Comparison of ENCODE assay signal across 11 mouse cellular contexts in the genomic region with DNA sequence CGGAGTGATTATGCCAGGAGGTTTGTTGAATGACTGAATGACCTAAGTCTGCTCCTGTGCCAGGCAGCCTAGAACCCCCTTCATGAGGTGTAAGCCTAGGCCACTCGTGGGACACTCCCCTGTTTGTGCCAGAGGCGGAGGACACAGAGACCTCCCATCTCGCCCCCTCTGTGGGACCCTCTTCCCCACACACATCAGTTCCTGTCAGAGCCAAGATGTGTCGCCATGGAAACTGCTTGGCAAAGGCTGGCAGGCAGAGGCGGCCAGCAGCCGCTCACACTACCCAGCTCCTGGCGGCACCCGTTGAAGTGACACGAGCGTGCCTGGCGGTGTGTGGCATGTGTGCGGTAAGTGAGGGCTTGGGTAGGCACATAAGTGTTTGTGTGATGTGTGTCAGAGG. TPM values are rescaled to one million over a fixed set of nuclear protein-coding genes. Genes with fewer than 3 reads are reported as not detected.
DNase-seq lines count a peak whose midpoint lies in the region; ATAC-seq and TF ChIP-seq lines count a peak whose summit lies in the region.
"Had no signal": no experiment of that assay in that cellular context is flagged by ENCODE, and none has a peak within 500 bp of the region (broad histone marks: within the 10 kb centered on the region; RNA-seq: fewer than 3 reads in every experiment).

A gene (plus strand): TSS at position 306 of the 400 bp plus-strand sequence.

- H3K4me2 ChIP-seq in neural tube, embryonic 11.5 days (ENCODE audit: low read depth): no peak within 1 kb of the TSS
- no peak within 1 kb of the TSS for H3K4me2 ChIP-seq in liver, postnatal 0 days (ENCODE audit: low read depth, low read length)

- intact Hi-C loops in left cerebral cortex, postnatal 4 days (cut with DNase I): no loop called here

- WGBS in neural tube, embryonic 11.5 days: 85% methylated on average over 13 of the region's 13 CpGs
- 67% methylated on average over 13 of the region's 13 CpGs for WGBS in liver, postnatal 0 days (ENCODE audit: insufficient replicate concordance)

- no peak within 1 kb of the TSS for H3K27ac ChIP-seq in neural tube, embryonic 11.5 days (ENCODE audit: low read depth, low read length)
- no peak within 1 kb of the TSS for H3K27ac ChIP-seq in liver, postnatal 0 days (ENCODE audit: low read depth)

- H3K4me3 ChIP-seq in neural tube, embryonic 11.5 days (ENCODE audit: low read depth, low read length): no peak within 1 kb of the TSS
- H3K4me3 ChIP-seq in liver, postnatal 0 days (ENCODE audit: low read depth, low read length): no peak within 1 kb of the TSS
- H3K4me3 ChIP-seq: erythroblast, embryonic 14.5 days had no signal

- no peaks in the 10 kb centered on the region for H3K9me3 ChIP-seq in neural tube, embryonic 11.5 days (ENCODE audit: control insufficient read depth, low read length)
- no peaks in the 10 kb centered on the region for H3K9me3 ChIP-seq in liver, postnatal 0 days (ENCODE audit: low read length)

- peak; percentile 20; the same call in 1 of the 2 replicates for ATAC-seq in neural tube, embryonic 11.5 days (ENCODE audit: insufficient read depth, low FRiP score, low TSS enrichment)
- ATAC-seq in liver, postnatal 0 days: no peak
- no peak for ATAC-seq in megakaryocyte-erythroid progenitor cell, adult 5-6 weeks (replicated peaks; ENCODE audit: low FRiP score, low TSS enrichment, poor library complexity, severe bottlenecking)

- no peak for DNase-seq in neural tube, embryonic 11.5 days (ENCODE audit: low spot score)
- DNase-seq in neural tube, embryonic 10.5 days (ENCODE audit: extremely low spot score, low spot score): no peak
- peak; percentile 71 to 82 for DNase-seq in frontal cortex, postnatal 36 days (ENCODE audit: low spot score in 2 of 2)
- DNase-seq in left cerebral cortex, postnatal 4 days: peak; percentile 85
- peak; percentile 78 for DNase-seq in right cerebral cortex, postnatal 4 days
- DNase-seq in thymus, postnatal 14 days: no peak
- DNase-seq in liver, postnatal 0 days: no peak
- DNase-seq: heart, postnatal 14 days; liver had no signal

- H3K9ac ChIP-seq in neural tube, embryonic 11.5 days (ENCODE audit: low read length): no peak within 1 kb of the TSS
- H3K9ac ChIP-seq in liver, postnatal 0 days (replicated peaks): no peak within 1 kb of the TSS

- TF ChIP-seq EP300 in liver, postnatal 0 days (IDR thresholded peaks at IDR 0.05; ENCODE audit: low read depth): no peak

- H3K4me1 ChIP-seq in neural tube, embryonic 11.5 days (ENCODE audit: control insufficient read depth, insufficient read depth, low read length): no peaks in the 10 kb centered on the region
- no peaks in the 10 kb centered on the region for H3K4me1 ChIP-seq in liver, postnatal 0 days (ENCODE audit: insufficient read depth)

- no peak for TF ChIP-seq CTCF in liver, postnatal 0 days (IDR thresholded peaks at IDR 0.05; ENCODE audit: low read depth)

- peaks cover 5% of the 10 kb centered on the region; the same call in 1 of the 2 replicates for H3K36me3 ChIP-seq in neural tube, embryonic 11.5 days (ENCODE audit: control insufficient read depth, insufficient read depth, low read length)
- peaks cover under 1% of the 10 kb centered on the region for H3K36me3 ChIP-seq in liver, postnatal 0 days (replicated peaks; ENCODE audit: insufficient read depth, low read length)

- H3K27me3 ChIP-seq in neural tube, embryonic 11.5 days (ENCODE audit: control insufficient read depth, insufficient read depth, low read length): no peaks in the 10 kb centered on the region
- H3K27me3 ChIP-seq in liver, postnatal 0 days (ENCODE audit: insufficient read depth, low read length): no peaks in the 10 kb centered on the region

RNA-seq across cellular contexts. Expression of the gene that starts here (rescaled TPM):
- 0.38 and 0.69 TPM in 2 replicates for polyA plus RNA-seq in neural tube, embryonic 11.5 days (2014; fragmentation: Nextera tagmentation; extraction: Ambion mirVana)
- total RNA-seq in left cerebral cortex, postnatal 4 days (2021): 10 to 100 TPM; 19.3 to 26.0 TPM
- polyA plus RNA-seq in liver, postnatal 0 days (2015; fragmentation: Nextera tagmentation; extraction: Ambion mirVana): 2.1 and 2.2 TPM in 2 replicates
- total RNA-seq in megakaryocyte-erythroid progenitor cell, adult 5-6 weeks (2014; fragmentation: Nextera tagmentation): 0.46 TPM in 1 of 2 replicates, not detected in the other
- 1.3 TPM in 1 of 2 replicates, not detected in the other for total RNA-seq in megakaryocyte-erythroid progenitor cell, adult 5-6 weeks (2017)
- polyA plus RNA-seq: erythroblast, embryonic 14.5 days had no signal

Comparison
In these comparisons a context has a peak if more than half of its experiments do, and no peak if none do; other contexts are left out.
1. RNA of the gene that starts here (total RNA-seq): 19.3 to 26.0 TPM in left cerebral cortex, postnatal 4 days; 0.46 to 1.3 TPM in megakaryocyte-erythroid progenitor cell, adult 5-6 weeks; every median in the first group is over 4 times any median in the second.
2. Peak in ATAC-seq in neural tube, embryonic 11.5 days; RNA of the gene not detected or under 1 TPM.
3. DNase-seq: peak in frontal cortex, postnatal 36 days (2 of 2), left cerebral cortex, postnatal 4 days (single experiment) and right cerebral cortex, postnatal 4 days (single experiment); none in neural tube, embryonic 11.5 days (single experiment), neural tube, embryonic 10.5 days (single experiment), thymus, postnatal 14 days (single experiment) and liver, postnatal 0 days (single experiment).